Comparison of ENCODE assay signal across 23 mouse cellular contexts in genomic region chr6:54052124-54052523, GRCm38 (mm10).
"Had no signal": no experiment of that assay in that cellular context is flagged by ENCODE, and none has a peak within 500 bp of the region (broad histone marks: within the 10 kb centered on the region; RNA-seq: fewer than 3 reads in every experiment).

No protein-coding gene starts in this region.

- ATAC-seq: hindbrain, postnatal 0 days; liver, embryonic 12.5 days had no signal

- H3K4me3 ChIP-seq: heart, embryonic 10.5 days; heart, embryonic 12.5 days; hindbrain, embryonic 13.5 days; hindbrain, embryonic 15.5 days; kidney, embryonic 15.5 days; limb, embryonic 13.5 days; limb, embryonic 15.5 days; liver, embryonic 12.5 days had no signal

- H3K4me2 ChIP-seq: heart, embryonic 12.5 days; hindbrain, embryonic 13.5 days; hindbrain, embryonic 15.5 days; kidney, embryonic 15.5 days; limb, embryonic 13.5 days; limb, embryonic 15.5 days; liver, embryonic 12.5 days had no signal

- H3K27ac ChIP-seq: heart, embryonic 10.5 days; hindbrain, embryonic 13.5 days; hindbrain, embryonic 15.5 days; hindbrain, postnatal 0 days; kidney, embryonic 15.5 days; kidney, postnatal 0 days; limb, embryonic 13.5 days; limb, embryonic 15.5 days; liver, embryonic 12.5 days; liver, embryonic 14.5 days had no signal

- H3K36me3 ChIP-seq: heart, embryonic 10.5 days; heart, embryonic 12.5 days; hindbrain, embryonic 13.5 days; hindbrain, embryonic 15.5 days; kidney, embryonic 15.5 days; limb, embryonic 13.5 days; limb, embryonic 15.5 days; liver, embryonic 12.5 days had no signal

- H3K27me3 ChIP-seq: heart, embryonic 12.5 days; hindbrain, embryonic 13.5 days; hindbrain, embryonic 15.5 days; limb, embryonic 13.5 days; limb, embryonic 15.5 days; liver, embryonic 12.5 days had no signal

- H3K4me1 ChIP-seq: heart, embryonic 12.5 days had no signal

- DNase-seq: gastrocnemius, postnatal 14 days; gastrocnemius, postnatal 36 days; heart, adult 18-20 months; heart, postnatal 10 days; kidney, adult 11 months; kidney, adult 2 months; kidney, adult 9 months; kidney, postnatal 14 days; kidney, postnatal 36 days; layer of hippocampus, adult 9-11 months; layer of hippocampus, postnatal 36 days; left cerebral cortex, postnatal 4 days had no signal

- H3K9ac ChIP-seq: heart, embryonic 12.5 days; hindbrain, embryonic 13.5 days; hindbrain, embryonic 15.5 days; kidney, embryonic 15.5 days; limb, embryonic 13.5 days; limb, embryonic 15.5 days; liver, embryonic 12.5 days; liver, embryonic 14.5 days had no signal

- H3K9me3 ChIP-seq: heart, embryonic 10.5 days; heart, embryonic 12.5 days; hindbrain, embryonic 13.5 days; hindbrain, embryonic 15.5 days; kidney, embryonic 15.5 days; limb, embryonic 13.5 days; limb, embryonic 15.5 days; liver, embryonic 12.5 days had no signal
